In genomic region chr1:132956809-132957208, GRCm38 (mm10) we compare ENCODE assay signal across 17 mouse cellular contexts.
"Had no signal": no experiment of that assay in that cellular context is flagged by ENCODE, and none has a peak within 500 bp of the region (broad histone marks: within the 10 kb centered on the region; RNA-seq: fewer than 3 reads in every experiment).

No protein-coding gene starts in this region.

- H3K36me3 ChIP-seq: neural tube, embryonic 12.5 days; neural tube, embryonic 15.5 days; stomach, embryonic 15.5 days had no signal

- H3K27ac ChIP-seq: kidney, postnatal 0 days; left cerebral cortex, adult 2 months; neural tube, embryonic 12.5 days; neural tube, embryonic 15.5 days; stomach, embryonic 15.5 days had no signal

- H3K4me2 ChIP-seq: midbrain, embryonic 11.5 days; neural tube, embryonic 12.5 days; neural tube, embryonic 15.5 days; stomach, embryonic 15.5 days had no signal

- ATAC-seq: intestine, postnatal 0 days had no signal

- DNase-seq: kidney, adult 2 months; kidney, postnatal 36 days; layer of hippocampus, postnatal 36 days; lung, adult 18-20 months; lung, postnatal 14 days; lung, postnatal 4 days; midbrain, embryonic 14.5 days; right cerebral cortex, postnatal 25 days; spleen, adult 18-20 months; thymus, postnatal 25 days had no signal

- H3K9me3 ChIP-seq: neural tube, embryonic 12.5 days; neural tube, embryonic 15.5 days; stomach, embryonic 15.5 days had no signal

- H3K4me1 ChIP-seq: neural tube, embryonic 12.5 days; neural tube, embryonic 15.5 days; stomach, embryonic 15.5 days had no signal

- H3K4me3 ChIP-seq: left cerebral cortex, adult 2 months; neural tube, embryonic 12.5 days; neural tube, embryonic 15.5 days; stomach, embryonic 15.5 days had no signal

- H3K9ac ChIP-seq: neural tube, embryonic 12.5 days; neural tube, embryonic 15.5 days; stomach, embryonic 15.5 days had no signal

- H3K27me3 ChIP-seq: neural tube, embryonic 12.5 days; neural tube, embryonic 15.5 days; stomach, embryonic 15.5 days had no signal
